11 mouse cellular contexts compared by ENCODE assay signal in genomic region chr1:194610516-194610915, GRCm38 (mm10). TPM values are rescaled to one million over a fixed set of nuclear protein-coding genes. Genes with fewer than 3 reads are reported as not detected.
DNase-seq lines count a peak whose midpoint lies in the region; ATAC-seq lines count a peak whose summit lies in the region.
"Had no signal": no experiment of that assay in that cellular context is flagged by ENCODE, and none has a peak within 500 bp of the region (broad histone marks: within the 10 kb centered on the region; RNA-seq: fewer than 3 reads in every experiment).

No protein-coding gene starts in this region.

- no peak overlapping the region for H3K4me3 ChIP-seq in lung, embryonic 16.5 days (ENCODE audit: low read length)
- no peak overlapping the region for H3K4me3 ChIP-seq in limb, embryonic 11.5 days (ENCODE audit: low read depth, low read length)
- H3K4me3 ChIP-seq in stomach, embryonic 15.5 days (replicated peaks): no peak overlapping the region

- no peak overlapping the region for H3K27ac ChIP-seq in lung, embryonic 16.5 days (ENCODE audit: low read length)
- H3K27ac ChIP-seq in limb, embryonic 11.5 days (replicated peaks; ENCODE audit: low read depth, low read length): no peak overlapping the region
- no peak overlapping the region for H3K27ac ChIP-seq in stomach, embryonic 15.5 days

- peaks cover 6% of the 10 kb centered on the region for H3K4me1 ChIP-seq in lung, embryonic 16.5 days (replicated peaks; ENCODE audit: control insufficient read depth, insufficient read depth, low read length)
- H3K4me1 ChIP-seq in limb, embryonic 11.5 days (ENCODE audit: control insufficient read depth, insufficient read depth, low read length): no peaks in the 10 kb centered on the region
- 0 out of 2 replicates have a peak, but pooled peaks cover 7% of the 10 kb centered on the region for H3K4me1 ChIP-seq in stomach, embryonic 15.5 days

- no peaks in the 10 kb centered on the region for H3K36me3 ChIP-seq in lung, embryonic 16.5 days (ENCODE audit: control insufficient read depth, insufficient read depth, low read length)
- H3K36me3 ChIP-seq in limb, embryonic 11.5 days (ENCODE audit: control insufficient read depth, insufficient read depth, low read length): no peaks in the 10 kb centered on the region
- no peaks in the 10 kb centered on the region for H3K36me3 ChIP-seq in stomach, embryonic 15.5 days

- no peak overlapping the region for H3K4me2 ChIP-seq in lung, embryonic 16.5 days (ENCODE audit: low read depth, low read length)
- no peak overlapping the region for H3K4me2 ChIP-seq in limb, embryonic 11.5 days (ENCODE audit: low read depth, severe bottlenecking)
- H3K4me2 ChIP-seq in stomach, embryonic 15.5 days: no peak overlapping the region

- peak; percentile 67 for ATAC-seq in lung, embryonic 16.5 days (ENCODE audit: low read depth)
- peak; percentile 78 for ATAC-seq in limb, embryonic 11.5 days (ENCODE audit: insufficient number of reproducible peaks, low FRiP score, low TSS enrichment, low read depth)
- peak; percentile 95 for ATAC-seq in stomach, embryonic 15.5 days (ENCODE audit: insufficient read depth, low FRiP score, low read depth)
- ATAC-seq: Patski had no signal

- H3K27me3 ChIP-seq in lung, embryonic 16.5 days (ENCODE audit: control insufficient read depth, insufficient read depth, low read depth, low read length): no peaks in the 10 kb centered on the region
- H3K27me3 ChIP-seq in limb, embryonic 11.5 days (ENCODE audit: control insufficient read depth, insufficient read depth, low read length): no peaks in the 10 kb centered on the region
- H3K27me3 ChIP-seq in stomach, embryonic 15.5 days (replicated peaks): no peaks in the 10 kb centered on the region
- H3K27me3 ChIP-seq: Patski had no signal

- 8% methylated on average over 2 of the region's 2 CpGs for WGBS in lung, embryonic 16.5 days
- 5% methylated on average over 2 of the region's 2 CpGs for WGBS in limb, embryonic 11.5 days
- 7% methylated on average over 2 of the region's 2 CpGs for WGBS in stomach, embryonic 15.5 days

- no peak overlapping the region for H3K9ac ChIP-seq in lung, embryonic 16.5 days (ENCODE audit: low read length)
- no peak overlapping the region for H3K9ac ChIP-seq in limb, embryonic 11.5 days (ENCODE audit: low read length)
- H3K9ac ChIP-seq in stomach, embryonic 15.5 days: no peak overlapping the region

- H3K9me3 ChIP-seq in lung, embryonic 16.5 days (ENCODE audit: control insufficient read depth, low read length): no peaks in the 10 kb centered on the region
- H3K9me3 ChIP-seq in limb, embryonic 11.5 days (ENCODE audit: control insufficient read depth, low read length): no peaks in the 10 kb centered on the region
- no peaks in the 10 kb centered on the region for H3K9me3 ChIP-seq in stomach, embryonic 15.5 days

- DNase-seq in cerebellum, postnatal 10 days: peak; percentile 12 to 24
- DNase-seq in cerebellum, adult 9-11 months: no peak
- no peak for DNase-seq in lung, postnatal 14 days
- DNase-seq in limb, embryonic 11.5 days (ENCODE audit: low spot score): peak; percentile 52
- DNase-seq in ovary, adult 18-20 months (ENCODE audit: low spot score): no peak
- DNase-seq in kidney, postnatal 25 days: no peak
- DNase-seq: left cerebral cortex, postnatal 4 days; spleen, adult 18-20 months had no signal

RNA-seq across cellular contexts. Expression of gene Plxna2, which starts 7.5 kb away (rescaled TPM):
- polyA plus RNA-seq in lung, embryonic 16.5 days (2015; fragmentation: Nextera tagmentation; extraction: Ambion mirVana): 10.4 and 10.6 TPM in 2 replicates
- 4.0 and 5.6 TPM in 2 replicates for polyA plus RNA-seq in limb, embryonic 11.5 days (2014; fragmentation: Nextera tagmentation; extraction: Ambion mirVana)
- polyA plus RNA-seq in stomach, embryonic 15.5 days (2015; fragmentation: Nextera tagmentation; extraction: Ambion mirVana): 6.6 and 8.3 TPM in 2 replicates

Comparison
In these comparisons a context has a peak if more than half of its experiments do, and no peak if none do; other contexts are left out.
1. DNase-seq: peak in cerebellum, postnatal 10 days (2 of 2) and limb, embryonic 11.5 days (single experiment); none in cerebellum, adult 9-11 months (single experiment), lung, postnatal 14 days (single experiment), ovary, adult 18-20 months (single experiment) and kidney, postnatal 25 days (0 of 2).
2. Peak in every context shown above with its lines, with median percentiles within 50 percentile points of each other: ATAC-seq.